Mouse (Mus musculus) heart, adult 8-10 months (tissue): ENCODE measurements around the gene Atp5g3. TPM values are rescaled to one million over a fixed set of nuclear protein-coding genes. Genes with fewer than 3 reads are reported as not detected.
"Not testable (repeated sequence)": the region's sequence is repeated elsewhere in the genome, so short reads cannot be mapped to it uniquely, and the experiment has no call there.

ENCODE experiments used
- DNase-seq: peaks from one replicate; pipeline ENCODE4 v3.0.0; 2022; ENCODE audit warnings: low spot score
- total RNA-seq, 4 experiments: library from RNA; stranded (reverse); gene quantifications; 2 replicates each; pipeline ENCODE4 v1.2.4; 2022

The Atp5g3 gene
- total RNA-seq, 4 experiments from 2014 or later, result 2,950 to 3,478 (median 3,237) TPM

- DNase-seq, result not testable (repeated sequence)
Measured at GRCm38 (mm10) chr2:73896919-73897318, 14.2 kb downstream of the Atp5g3 start.

- no peak for DNase-seq
Measured at GRCm38 (mm10) chr2:73893473-73894270, 17.5 kb downstream of the Atp5g3 start.

- DNase-seq, result peak; percentile 98
Measured at GRCm38 (mm10) chr2:73892464-73893296, 18.4 kb downstream of the Atp5g3 start, which contains the start of gene Atf2. Atf2 (minus strand) TSS chr2:73892639.

GRCm38 (mm10) chr2:73891701-73892463, 19.2 kb downstream of the Atp5g3 start:
- peak; percentile 22 for DNase-seq

GRCm38 (mm10) chr2:73885997-73886396, 25.1 kb downstream of the Atp5g3 start:
- DNase-seq, result no peak

- DNase-seq, result no peak
Measured at GRCm38 (mm10) chr2:73877891-73878290, 33.2 kb downstream of the Atp5g3 start.

GRCm38 (mm10) chr2:73867764-73868487, 43.2 kb downstream of the Atp5g3 start:
- peak; percentile 73 for DNase-seq

GRCm38 (mm10) chr2:73860046-73860624, 51.0 kb downstream of the Atp5g3 start:
- DNase-seq, result no peak

Other genes starting within 250 kb of the Atp5g3 start
- 10 to 100 TPM; 35.8 to 43.6 (median 36.3) TPM for gene Chn1, start 136.0 kb downstream of the Atp5g3 start, total RNA-seq
- 10 to 100 TPM; 38.4 to 45.9 (median 42.3) TPM for gene Atf2, start 18.7 kb downstream of the Atp5g3 start, total RNA-seq